Mouse (Mus musculus) layer of hippocampus, adult 8-10 months (tissue): ENCODE results near the gene Slc15a1. TPM values are rescaled to one million over a fixed set of nuclear protein-coding genes. Genes with fewer than 3 reads are reported as not detected.
"Not testable (repeated sequence)": the region's sequence is repeated elsewhere in the genome, so short reads cannot be mapped to it uniquely, and the experiment has no call there.

Source experiments
- DNase-seq, 2 experiments: peaks; one replicate each; pipeline ENCODE4 v3.0.0; 2022; ENCODE audit warnings: low spot score in 2 of 2
- total RNA-seq, 4 experiments: library from RNA; stranded (reverse); gene quantifications; 2 replicates each; pipeline ENCODE4 v1.2.4; 2022

Slc15a1 gene
- total RNA-seq, 4 experiments from 2014 or later, result not detected

DNA sequence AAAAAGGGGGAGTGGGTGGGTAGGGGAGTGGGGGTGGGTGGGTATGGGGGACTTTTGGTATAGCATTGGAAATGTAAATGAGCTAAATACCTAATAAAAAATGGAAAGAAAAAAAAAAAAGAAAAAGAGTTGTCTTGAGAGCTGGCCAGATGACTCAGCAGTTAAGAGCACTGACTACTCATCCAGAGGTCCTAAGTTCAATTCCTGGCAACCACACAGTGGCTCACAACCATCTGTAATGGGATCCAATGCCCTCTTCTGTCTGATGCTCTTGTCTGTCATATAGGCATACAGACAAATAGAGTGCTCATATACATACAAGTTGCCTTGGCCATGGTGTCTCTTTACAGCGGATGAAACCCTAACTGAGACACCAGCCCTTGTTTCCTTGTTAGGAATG is 91.3 kb downstream of the Slc15a1 start:
- not testable (repeated sequence) for DNase-seq

Other genes starting within 250 kb of the Slc15a1 start
- 10 to 100 TPM; 52.6 to 80.4 (median 63.4) TPM for gene Stk24, start 125.2 kb downstream of the Slc15a1 start, total RNA-seq